Mouse (Mus musculus) G1E (cell line): ENCODE data around the gene Dnah1. TPM values are rescaled to one million over a fixed set of nuclear protein-coding genes. Genes with fewer than 3 reads are reported as not detected.
A peak's percentile ranks its signal among the peaks of the same experiment; 100 is the strongest.

Experiments
- ATAC-seq: 2 replicates; pipeline ENCODE4 v1.8.0; 2016; ENCODE audit warnings: mild to moderate bottlenecking; ENCODE audit not compliant: insufficient number of reproducible peaks, poor library complexity, low FRiP score, severe bottlenecking; ENCODE audit errors: extremely low read depth
- DNase-seq: peaks from one replicate; pipeline ENCODE4 v3.0.0; 2012; ENCODE audit warnings: low spot score
- H3K27me3 ChIP-seq: 2 replicates; pipeline ENCODE4 v1.6.1; 2012; ENCODE audit warnings: mild to moderate bottlenecking, low read length, inconsistent platforms; ENCODE audit not compliant: insufficient read depth
- H3K36me3 ChIP-seq: replicated peaks from 2 replicates; pipeline ENCODE3; 2012; ENCODE audit warnings: mild to moderate bottlenecking, inconsistent platforms
- H3K4me1 ChIP-seq: 2 replicates; pipeline ENCODE4 v1.6.1; 2012; ENCODE audit warnings: low read depth, low read length, inconsistent platforms, mixed read lengths; ENCODE audit not compliant: insufficient read depth
- H3K4me3 ChIP-seq: 2 replicates; pipeline ENCODE4 v1.5.1; 2012; ENCODE audit warnings: low read depth, mild to moderate bottlenecking, inconsistent platforms, low read length, moderate library complexity, mixed read lengths
- H3K9me3 ChIP-seq: replicated peaks from 2 replicates; pipeline ENCODE4 v1.6.1; 2012; ENCODE audit warnings: inconsistent platforms
- CTCF ChIP-seq: IDR thresholded peaks from 2 replicates; pipeline ENCODE4 v1.5.1; 2012; ENCODE audit warnings: low read depth, low read length, inconsistent platforms, mixed read lengths
- GATA1 ChIP-seq: IDR thresholded peaks from 2 replicates; pipeline ENCODE4 v1.6.1; 2012; ENCODE audit warnings: borderline replicate concordance, low read length, inconsistent platforms, mixed read lengths
- GATA2 ChIP-seq: IDR thresholded peaks from 2 replicates; pipeline ENCODE4 v1.6.1; 2012; ENCODE audit warnings: low read depth, low read length, inconsistent platforms, borderline replicate concordance
- POLR2AphosphoS5 ChIP-seq: IDR thresholded peaks from 2 replicates; pipeline ENCODE4 v1.6.1; 2012; ENCODE audit warnings: low read depth, low read length, inconsistent platforms; ENCODE audit not compliant: insufficient replicate concordance
- TAL1 ChIP-seq: conservative IDR thresholded peaks from 2 replicates; pipeline ENCODE4 v1.6.1; 2012; ENCODE audit warnings: low read depth, low read length, inconsistent platforms, mixed read lengths
- polyA plus RNA-seq: library from polyadenylated mRNA; stranded (reverse); fragments of >175 nt; gene quantifications from 2 replicates; pipeline ENCODE4 v1.2.3, GENCODE M21; 2012
- total RNA-seq, 2 experiments: library from RNA; stranded (forward) in 1 of 2; stranded (reverse) in 1 of 2; fragments of 200-1000 nt in 1 of 2; fragments of >200 nt in 1 of 2; fragmentation: Nextera tagmentation in 1 of 2; gene quantifications; 2 replicates each; pipeline ENCODE4 v1.2.3; 2014 to 2017

Gene Dnah1
- total and polyA plus RNA-seq, 3 experiments: under 0.01 TPM; not detected in 2

DNA sequence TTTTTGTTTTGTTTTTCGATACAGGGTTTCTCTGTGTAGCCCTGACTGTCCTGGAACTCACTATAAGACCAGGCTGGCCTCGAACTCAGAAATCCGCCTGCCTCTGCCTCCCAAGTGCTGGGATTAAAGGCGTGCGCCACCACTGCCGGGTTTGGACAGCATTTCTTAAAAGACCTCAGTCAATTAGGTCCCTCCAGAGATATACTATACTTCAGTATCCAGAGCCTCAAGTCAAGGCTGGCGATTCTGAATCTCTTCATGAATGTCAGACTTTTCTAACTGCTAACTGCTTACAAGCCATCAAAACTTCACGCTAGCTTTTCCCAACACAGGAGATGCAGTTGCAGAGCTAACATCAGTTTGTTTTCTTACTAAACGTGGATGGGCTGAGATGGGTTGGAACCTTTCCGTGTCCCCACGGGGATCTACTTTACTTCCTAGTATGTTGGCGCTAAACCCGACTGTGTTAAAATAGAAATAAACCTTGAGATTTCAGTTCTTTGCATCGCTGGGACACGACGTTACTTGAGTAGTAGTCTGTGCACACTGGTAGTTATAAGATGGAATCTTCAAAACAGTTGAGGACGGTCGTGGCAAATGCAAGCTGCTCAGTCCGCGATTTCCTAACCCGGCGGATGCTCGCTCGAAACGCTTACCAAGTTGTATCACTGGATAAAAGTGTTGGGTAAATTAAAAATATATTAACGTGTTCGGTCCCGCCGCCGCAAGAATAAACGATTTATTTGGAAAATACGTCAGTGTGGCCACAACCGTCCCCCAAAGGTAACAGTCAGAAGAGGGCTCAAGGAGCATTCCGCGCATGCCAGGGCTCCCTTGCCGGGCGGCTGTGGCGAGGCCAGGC lies 73.2 kb downstream of the Dnah1 start:
- DNase-seq: no peak
- Histone ChIP-seq H3K9me3 (no peaks in the 10 kb centered on the region), H3K36me3 (peaks cover 43% of the 10 kb centered on the region), H3K4me3 (peak overlapping the region; percentile 99), H3K27me3 (no peaks in the 10 kb centered on the region), H3K4me1 (peaks cover 44% of the 10 kb centered on the region)
- TF ChIP-seq GATA1 (no peak), POLR2AphosphoS5 (no peak), GATA2 (no peak), CTCF (no peak), TAL1 (no peak)
- ATAC-seq: no peak

DNA sequence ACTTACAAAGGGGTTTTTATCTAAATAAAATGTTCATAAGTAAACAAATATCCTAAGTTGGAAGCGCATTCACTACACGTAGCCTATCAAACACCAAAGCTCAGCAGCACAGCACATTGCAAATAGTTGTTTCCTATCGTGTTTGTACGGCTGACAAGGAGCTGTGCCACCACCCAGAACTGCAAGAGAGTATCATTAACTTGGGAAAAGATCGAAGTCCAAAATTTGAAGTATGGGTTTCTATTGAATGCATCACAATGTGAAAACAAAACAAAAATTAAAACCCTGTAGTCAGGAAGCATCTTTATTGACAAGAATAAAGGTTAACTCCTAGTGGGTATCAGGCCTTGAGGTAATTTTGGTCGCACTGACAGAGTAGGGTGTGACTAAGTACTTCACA lies 75.3 kb downstream of the Dnah1 start:
- no peak for TF ChIP-seq GATA2
- TF ChIP-seq POLR2AphosphoS5: no peak
- no peaks in the 10 kb centered on the region for H3K9me3 ChIP-seq
- peaks cover 32% of the 10 kb centered on the region for H3K4me1 ChIP-seq
- peaks cover 22% of the 10 kb centered on the region for H3K36me3 ChIP-seq
- H3K27me3 ChIP-seq: no peaks in the 10 kb centered on the region
- no peak for ATAC-seq
- H3K4me3 ChIP-seq: no peak overlapping the region
- no peak for DNase-seq

DNA sequence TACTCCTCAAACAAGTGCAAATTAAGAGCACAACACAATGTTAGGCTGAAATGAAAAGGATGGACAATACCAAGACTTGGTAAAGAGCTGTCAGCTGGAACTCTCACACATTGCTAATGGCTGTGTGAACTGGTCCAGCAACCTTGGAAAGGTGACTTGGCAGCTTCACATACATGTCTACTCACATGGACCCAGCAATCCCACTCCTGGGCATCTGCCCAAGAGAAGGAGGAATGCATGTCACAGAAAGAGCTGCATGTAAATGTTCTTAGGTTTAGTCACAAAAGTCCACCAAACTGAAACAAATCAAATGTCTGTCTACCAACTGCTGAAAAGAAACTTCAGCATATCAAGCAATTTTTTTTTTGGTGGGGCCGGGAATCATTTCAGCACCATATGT lies 77.8 kb downstream of the Dnah1 start:
- no peaks in the 10 kb centered on the region for H3K27me3 ChIP-seq
- H3K4me1 ChIP-seq: peaks cover 18% of the 10 kb centered on the region

DNA sequence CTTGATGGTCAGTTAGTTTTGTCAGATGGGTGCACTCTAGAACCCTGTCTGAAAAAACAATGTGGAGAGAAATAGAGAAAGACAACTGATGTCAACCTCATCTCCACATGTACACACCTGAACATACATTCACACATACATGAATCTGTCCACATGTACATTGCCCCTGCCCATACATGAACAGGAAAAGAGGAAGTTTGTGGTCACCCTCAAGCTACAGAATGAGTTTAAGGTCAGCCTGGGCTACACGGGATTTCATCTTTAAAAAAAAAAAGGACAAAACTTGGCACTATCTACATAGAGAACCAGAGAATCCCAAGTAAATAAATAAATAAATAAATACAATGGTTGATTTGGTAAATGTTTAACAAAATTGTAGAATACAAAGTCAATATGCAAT lies 78.9 kb downstream of the Dnah1 start:
- no peak overlapping the region for H3K4me3 ChIP-seq
- no peak for DNase-seq
- peaks cover 3% of the 10 kb centered on the region; the same call in 1 of the 2 replicates for H3K27me3 ChIP-seq
- TF ChIP-seq GATA2: no peak
- no peak for TF ChIP-seq TAL1
- TF ChIP-seq GATA1: no peak
- TF ChIP-seq POLR2AphosphoS5: no peak
- no peak for TF ChIP-seq CTCF
- no peak for ATAC-seq
- H3K36me3 ChIP-seq: peaks cover 8% of the 10 kb centered on the region
- no peaks in the 10 kb centered on the region for H3K9me3 ChIP-seq
- peaks cover 7% of the 10 kb centered on the region for H3K4me1 ChIP-seq

More for the DNA sequence above, 77.8 kb downstream of the Dnah1 start:
- H3K4me3 ChIP-seq: no peak overlapping the region
- DNase-seq (no peak), ATAC-seq (no peak)
- H3K9me3 ChIP-seq: no peaks in the 10 kb centered on the region
- H3K36me3 ChIP-seq: peaks cover 8% of the 10 kb centered on the region
- TF ChIP-seq CTCF: no peak
- no peak for TF ChIP-seq GATA2
- TF ChIP-seq POLR2AphosphoS5: no peak
- TF ChIP-seq GATA1: no peak
- TF ChIP-seq TAL1: no peak

DNA sequence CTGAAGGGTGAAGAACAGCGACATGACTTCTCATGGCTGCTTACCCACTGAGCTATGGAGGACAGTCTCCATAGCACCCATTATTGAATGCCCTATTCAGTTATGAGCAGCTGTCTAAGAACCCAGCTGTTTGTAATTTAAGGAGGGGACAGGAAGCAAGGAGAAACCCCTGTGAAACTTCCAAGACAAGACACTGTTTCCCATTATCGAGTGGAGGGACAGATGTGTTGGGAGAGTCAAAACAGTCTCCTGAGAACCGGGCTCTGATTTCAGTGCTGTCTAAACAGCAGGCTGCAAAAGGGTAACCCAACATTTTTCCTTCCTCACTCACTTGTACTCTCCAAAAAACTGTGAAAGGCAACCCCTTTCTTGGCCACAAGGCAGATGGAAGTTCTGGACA lies 83.2 kb downstream of the Dnah1 start:
- no peak for TF ChIP-seq TAL1
- ATAC-seq: no peak

DNA sequence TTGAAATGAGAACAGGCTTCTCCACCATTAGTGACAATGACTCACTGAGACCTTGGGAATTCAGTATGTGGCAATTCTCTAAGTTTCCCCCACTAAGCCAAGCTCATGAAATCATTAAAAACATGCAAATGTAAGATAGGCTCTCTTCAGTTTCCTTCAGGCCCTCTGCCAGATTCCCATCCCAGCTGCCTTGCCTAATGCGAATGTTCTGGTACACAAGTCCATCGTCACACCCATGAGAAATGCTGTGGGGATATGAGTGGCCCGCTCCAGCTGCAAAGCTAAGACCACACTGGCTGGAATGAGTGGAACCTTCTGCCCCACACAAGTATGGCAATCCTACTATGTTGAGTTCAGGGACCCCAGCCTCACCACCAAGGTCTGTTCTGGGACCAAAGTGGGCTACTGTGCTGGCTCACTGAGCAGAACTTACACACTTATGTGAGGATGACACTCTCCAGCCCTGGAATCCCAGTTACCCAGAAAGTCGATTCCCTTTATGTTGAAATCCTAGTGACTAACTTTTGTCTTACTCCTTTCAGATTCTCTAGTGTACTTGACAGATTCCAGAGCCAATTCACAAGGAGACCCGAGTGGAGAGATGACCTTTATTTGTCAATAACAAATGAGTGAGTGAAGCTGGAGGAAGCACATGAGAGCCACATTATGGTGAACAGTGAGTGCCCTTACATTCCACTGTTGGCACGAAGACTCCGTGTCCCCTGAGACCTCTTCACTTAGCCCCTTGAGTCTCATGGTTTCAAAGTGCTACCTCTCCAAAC lies 86.4 kb downstream of the Dnah1 start:
- no peaks in the 10 kb centered on the region for H3K9me3 ChIP-seq
- TF ChIP-seq TAL1 (no peak), GATA2 (no peak), POLR2AphosphoS5 (no peak), CTCF (no peak), GATA1 (no peak)
- H3K4me3 ChIP-seq: no peak overlapping the region
- peaks cover 7% of the 10 kb centered on the region for H3K4me1 ChIP-seq
- DNase-seq: no peak
- peaks cover 8% of the 10 kb centered on the region for H3K36me3 ChIP-seq
- peaks cover 29% of the 10 kb centered on the region for H3K27me3 ChIP-seq
- ATAC-seq: no peak

More for the DNA sequence above, 83.2 kb downstream of the Dnah1 start:
- Histone ChIP-seq H3K4me1 (no peaks in the 10 kb centered on the region), H3K27me3 (peaks cover 8% of the 10 kb centered on the region; the same call in 1 of the 2 replicates), H3K9me3 (no peaks in the 10 kb centered on the region), H3K36me3 (peaks cover 8% of the 10 kb centered on the region), H3K4me3 (no peak overlapping the region)
- DNase-seq: no peak
